Comparison of ENCODE assay signal across 9 mouse cellular contexts in genomic region chr11:6436442-6436841, GRCm38 (mm10). TPM values are rescaled to one million over a fixed set of nuclear protein-coding genes. Genes with fewer than 3 reads are reported as not detected.
A peak's percentile ranks its signal among the peaks of the same experiment; 100 is the strongest.
DNase-seq lines count a peak whose midpoint lies in the region; ATAC-seq and TF ChIP-seq lines count a peak whose summit lies in the region.
"Had no signal": no experiment of that assay in that cellular context is flagged by ENCODE, and none has a peak within 500 bp of the region (broad histone marks: within the 10 kb centered on the region; RNA-seq: fewer than 3 reads in every experiment).

No protein-coding gene starts in this region.

- TF ChIP-seq CTCF in forebrain, postnatal 0 days (IDR thresholded peaks at IDR 0.05; ENCODE audit: low read depth), result peak; percentile 61
- peak; percentile 93 for TF ChIP-seq CTCF in liver, embryonic 14.5 days (IDR thresholded peaks at IDR 0.05; ENCODE audit: low read depth)

- peak; percentile 30; the same call in 1 of the 2 replicates for ATAC-seq in hindbrain, embryonic 11.5 days (ENCODE audit: low FRiP score)
- no peak for ATAC-seq in hindbrain, embryonic 12.5 days (ENCODE audit: low FRiP score)
- ATAC-seq in forebrain, postnatal 0 days, result peak; percentile 53
- ATAC-seq in liver, embryonic 14.5 days (ENCODE audit: insufficient read depth), result peak; percentile 68
- ATAC-seq in neural tube, embryonic 14.5 days (ENCODE audit: low read depth), result peak; percentile 31; the same call in 1 of the 2 replicates

- H3K4me2 ChIP-seq in hindbrain, embryonic 11.5 days (replicated peaks; ENCODE audit: low read depth, low read length), result no peak overlapping the region
- H3K4me2 ChIP-seq in hindbrain, embryonic 12.5 days (replicated peaks), result no peak overlapping the region
- no peak overlapping the region for H3K4me2 ChIP-seq in forebrain, postnatal 0 days (ENCODE audit: low read depth)
- no peak overlapping the region for H3K4me2 ChIP-seq in liver, embryonic 14.5 days (ENCODE audit: low read depth)
- H3K4me2 ChIP-seq in neural tube, embryonic 14.5 days (ENCODE audit: low read depth, low read length), result no peak overlapping the region
- H3K4me2 ChIP-seq: embryonic facial prominence, embryonic 15.5 days had no signal

- H3K27me3 ChIP-seq in hindbrain, embryonic 11.5 days (ENCODE audit: control insufficient read depth, insufficient read depth, low read length), result no peaks in the 10 kb centered on the region
- H3K27me3 ChIP-seq in hindbrain, embryonic 12.5 days, result no peaks in the 10 kb centered on the region
- H3K27me3 ChIP-seq in forebrain, postnatal 0 days (ENCODE audit: insufficient read depth, low read length), result no peaks in the 10 kb centered on the region
- no peaks in the 10 kb centered on the region for H3K27me3 ChIP-seq in liver, embryonic 14.5 days (ENCODE audit: control insufficient read depth, insufficient read depth, low read length)
- H3K27me3 ChIP-seq in neural tube, embryonic 14.5 days (ENCODE audit: control insufficient read depth, insufficient read depth, low read length), result no peaks in the 10 kb centered on the region
- H3K27me3 ChIP-seq: embryonic facial prominence, embryonic 15.5 days had no signal

- no peaks in the 10 kb centered on the region for H3K9me3 ChIP-seq in hindbrain, embryonic 11.5 days (ENCODE audit: control insufficient read depth, low read length)
- H3K9me3 ChIP-seq in hindbrain, embryonic 12.5 days (replicated peaks), result no peaks in the 10 kb centered on the region
- no peaks in the 10 kb centered on the region for H3K9me3 ChIP-seq in forebrain, postnatal 0 days (ENCODE audit: low read length)
- H3K9me3 ChIP-seq in liver, embryonic 14.5 days (ENCODE audit: control insufficient read depth, low read length), result no peaks in the 10 kb centered on the region
- no peaks in the 10 kb centered on the region for H3K9me3 ChIP-seq in neural tube, embryonic 14.5 days (ENCODE audit: control insufficient read depth, low read length)
- H3K9me3 ChIP-seq: embryonic facial prominence, embryonic 15.5 days had no signal

- TF ChIP-seq EP300 in liver, embryonic 14.5 days (IDR thresholded peaks at IDR 0.05; ENCODE audit: low read depth), result no peak

- H3K9ac ChIP-seq in hindbrain, embryonic 11.5 days (ENCODE audit: low read depth, low read length), result no peak overlapping the region
- no peak overlapping the region for H3K9ac ChIP-seq in hindbrain, embryonic 12.5 days
- no peak overlapping the region for H3K9ac ChIP-seq in forebrain, postnatal 0 days
- no peak overlapping the region for H3K9ac ChIP-seq in liver, embryonic 14.5 days (replicated peaks)
- no peak overlapping the region for H3K9ac ChIP-seq in neural tube, embryonic 14.5 days (replicated peaks; ENCODE audit: low read depth, low read length)
- H3K9ac ChIP-seq: embryonic facial prominence, embryonic 15.5 days had no signal

- H3K4me3 ChIP-seq in hindbrain, embryonic 11.5 days (ENCODE audit: low read depth, low read length), result no peak overlapping the region
- no peak overlapping the region for H3K4me3 ChIP-seq in hindbrain, embryonic 12.5 days
- H3K4me3 ChIP-seq in forebrain, postnatal 0 days (ENCODE audit: low read depth, low read length), result no peak overlapping the region
- no peak overlapping the region for H3K4me3 ChIP-seq in liver, embryonic 14.5 days (ENCODE audit: insufficient read depth in 1 of 2, low read depth in 2 of 2, low read length in 2 of 2)
- no peak overlapping the region for H3K4me3 ChIP-seq in neural tube, embryonic 14.5 days (ENCODE audit: low read depth, low read length)
- H3K4me3 ChIP-seq: embryonic facial prominence, embryonic 15.5 days had no signal

- no peaks in the 10 kb centered on the region for H3K4me1 ChIP-seq in hindbrain, embryonic 11.5 days (replicated peaks; ENCODE audit: control insufficient read depth, insufficient read depth, low read length)
- H3K4me1 ChIP-seq in hindbrain, embryonic 12.5 days, result no peaks in the 10 kb centered on the region
- no peaks in the 10 kb centered on the region for H3K4me1 ChIP-seq in forebrain, postnatal 0 days (ENCODE audit: insufficient read depth)
- no peaks in the 10 kb centered on the region for H3K4me1 ChIP-seq in liver, embryonic 14.5 days (replicated peaks; ENCODE audit: control insufficient read depth in 2 of 2, insufficient read depth in 2 of 2, low read length in 1 of 2)
- H3K4me1 ChIP-seq in neural tube, embryonic 14.5 days (ENCODE audit: control insufficient read depth, insufficient read depth, low read length), result no peaks in the 10 kb centered on the region
- H3K4me1 ChIP-seq: embryonic facial prominence, embryonic 15.5 days had no signal

- DNase-seq in hindbrain, embryonic 11.5 days (ENCODE audit: low spot score), result peak; percentile 56
- peak; percentile 74 for DNase-seq in CD4-positive, CD25-positive, alpha-beta regulatory T cell, adult 2 months (ENCODE audit: low read depth, low spot score)
- peak; percentile 63 for DNase-seq in adrenal gland, postnatal 25 days
- no peak for DNase-seq in forebrain, postnatal 0 days
- DNase-seq in liver, embryonic 14.5 days (ENCODE audit: low read depth in 3 of 3, low spot score in 3 of 3), result peak in 1 of 3 experiments; percentile 32
- DNase-seq in urinary bladder, adult 2 months (ENCODE audit: low spot score), result no peak

- H3K36me3 ChIP-seq in hindbrain, embryonic 11.5 days (ENCODE audit: control insufficient read depth, insufficient read depth, low read length), result peaks cover 3% of the 10 kb centered on the region; the same call in 1 of the 2 replicates
- peaks cover 60% of the 10 kb centered on the region for H3K36me3 ChIP-seq in hindbrain, embryonic 12.5 days
- peaks cover 37% of the 10 kb centered on the region for H3K36me3 ChIP-seq in forebrain, postnatal 0 days (ENCODE audit: insufficient read depth)
- H3K36me3 ChIP-seq in liver, embryonic 14.5 days (replicated peaks; ENCODE audit: control insufficient read depth, insufficient read depth, low read depth), result peaks cover 79% of the 10 kb centered on the region
- peaks cover 16% of the 10 kb centered on the region for H3K36me3 ChIP-seq in neural tube, embryonic 14.5 days (ENCODE audit: control insufficient read depth, insufficient read depth, low read length)

- H3K27ac ChIP-seq in hindbrain, embryonic 11.5 days (ENCODE audit: low read depth, low read length), result no peak overlapping the region
- no peak overlapping the region for H3K27ac ChIP-seq in hindbrain, embryonic 12.5 days
- H3K27ac ChIP-seq in forebrain, postnatal 0 days (ENCODE audit: low read depth, low read length), result no peak overlapping the region
- no peak overlapping the region for H3K27ac ChIP-seq in liver, embryonic 14.5 days
- H3K27ac ChIP-seq in neural tube, embryonic 14.5 days (ENCODE audit: low read depth, low read length), result no peak overlapping the region
- H3K27ac ChIP-seq: embryonic facial prominence, embryonic 15.5 days had no signal

- 67% methylated on average over 8 of the region's 8 CpGs for WGBS in hindbrain, embryonic 11.5 days
- 67% methylated on average over 8 of the region's 8 CpGs for WGBS in hindbrain, embryonic 12.5 days
- WGBS in forebrain, postnatal 0 days, result 66% methylated on average over 8 of the region's 8 CpGs
- WGBS in liver, embryonic 14.5 days (ENCODE audit: insufficient replicate concordance), result 67% methylated on average over 8 of the region's 8 CpGs
- 62% methylated on average over 8 of the region's 8 CpGs for WGBS in neural tube, embryonic 14.5 days

RNA-seq across cellular contexts. Expression of gene H2afv, which starts 7.8 kb away (rescaled TPM):
- 784 and 787 TPM in 2 replicates for polyA plus RNA-seq in hindbrain, embryonic 11.5 days (2014; fragmentation: Nextera tagmentation; extraction: Ambion mirVana)
- 520 and 591 TPM in 2 replicates for polyA plus RNA-seq in hindbrain, embryonic 12.5 days (2016; fragmentation: Nextera tagmentation; extraction: Ambion mirVana)
- total RNA-seq in adrenal gland, postnatal 25 days (2021), result 75.0 and 84.5 TPM in 2 replicates
- total RNA-seq in forebrain, postnatal 0 days (2014; rRNA removed), result 55.3 and 68.0 TPM in 2 replicates
- polyA plus RNA-seq in forebrain, postnatal 0 days (2015; fragmentation: Nextera tagmentation; extraction: Ambion mirVana), result 185 and 235 TPM in 2 replicates
- 35.2 and 44.2 TPM in 2 replicates for polyA plus RNA-seq in liver, embryonic 14.5 days (2012; rRNA removed)
- 117 and 119 TPM in 2 replicates for polyA plus RNA-seq in liver, embryonic 14.5 days (2014; fragmentation: Nextera tagmentation; extraction: Ambion mirVana)
- polyA plus RNA-seq in neural tube, embryonic 14.5 days (2014; fragmentation: Nextera tagmentation; extraction: Ambion mirVana), result 188 and 234 TPM in 2 replicates
- 97.0 and 110 TPM in 2 replicates for polyA plus RNA-seq in urinary bladder, adult 2 months (2012; rRNA removed)

RNA-seq across cellular contexts. Expression of gene Ppia, which starts 21.2 kb away (rescaled TPM):
- polyA plus RNA-seq in hindbrain, embryonic 11.5 days (2014; fragmentation: Nextera tagmentation; extraction: Ambion mirVana), result 5,018 and 5,123 TPM in 2 replicates
- polyA plus RNA-seq in hindbrain, embryonic 12.5 days (2016; fragmentation: Nextera tagmentation; extraction: Ambion mirVana), result 4,150 and 4,164 TPM in 2 replicates
- 1,910 and 1,993 TPM in 2 replicates for total RNA-seq in adrenal gland, postnatal 25 days (2021)
- 3,025 and 4,002 TPM in 2 replicates for total RNA-seq in forebrain, postnatal 0 days (2014; rRNA removed)
- 5,423 and 7,006 TPM in 2 replicates for polyA plus RNA-seq in forebrain, postnatal 0 days (2015; fragmentation: Nextera tagmentation; extraction: Ambion mirVana)
- polyA plus RNA-seq in liver, embryonic 14.5 days (2012; rRNA removed), result 1,485 and 1,780 TPM in 2 replicates
- 3,165 and 3,291 TPM in 2 replicates for polyA plus RNA-seq in liver, embryonic 14.5 days (2014; fragmentation: Nextera tagmentation; extraction: Ambion mirVana)
- polyA plus RNA-seq in neural tube, embryonic 14.5 days (2014; fragmentation: Nextera tagmentation; extraction: Ambion mirVana), result 4,020 and 4,257 TPM in 2 replicates
- polyA plus RNA-seq in urinary bladder, adult 2 months (2012; rRNA removed), result 1,961 and 2,442 TPM in 2 replicates

RNA-seq across cellular contexts. Expression of gene Purb, which starts 39.3 kb away (rescaled TPM):
- 12.7 and 17.9 TPM in 2 replicates for polyA plus RNA-seq in hindbrain, embryonic 11.5 days (2014; fragmentation: Nextera tagmentation; extraction: Ambion mirVana)
- 17.2 and 18.3 TPM in 2 replicates for polyA plus RNA-seq in hindbrain, embryonic 12.5 days (2016; fragmentation: Nextera tagmentation; extraction: Ambion mirVana)
- 72.5 and 73.5 TPM in 2 replicates for total RNA-seq in adrenal gland, postnatal 25 days (2021)
- total RNA-seq in forebrain, postnatal 0 days (2014; rRNA removed), result 49.9 and 53.5 TPM in 2 replicates
- 10.9 and 18.6 TPM in 2 replicates for polyA plus RNA-seq in forebrain, postnatal 0 days (2015; fragmentation: Nextera tagmentation; extraction: Ambion mirVana)
- 4.1 and 6.2 TPM in 2 replicates for polyA plus RNA-seq in liver, embryonic 14.5 days (2012; rRNA removed)
- 6.2 TPM in 2 replicates for polyA plus RNA-seq in liver, embryonic 14.5 days (2014; fragmentation: Nextera tagmentation; extraction: Ambion mirVana)
- 11.4 and 11.6 TPM in 2 replicates for polyA plus RNA-seq in neural tube, embryonic 14.5 days (2014; fragmentation: Nextera tagmentation; extraction: Ambion mirVana)
- 22.3 and 29.5 TPM in 2 replicates for polyA plus RNA-seq in urinary bladder, adult 2 months (2012; rRNA removed)

RNA-seq across cellular contexts. Expression of gene Zmiz2, which starts 47.6 kb away (rescaled TPM):
- 17.7 and 19.3 TPM in 2 replicates for polyA plus RNA-seq in hindbrain, embryonic 11.5 days (2014; fragmentation: Nextera tagmentation; extraction: Ambion mirVana)
- 21.5 and 22.4 TPM in 2 replicates for polyA plus RNA-seq in hindbrain, embryonic 12.5 days (2016; fragmentation: Nextera tagmentation; extraction: Ambion mirVana)
- 61.5 and 63.4 TPM in 2 replicates for total RNA-seq in adrenal gland, postnatal 25 days (2021)
- 109 and 129 TPM in 2 replicates for total RNA-seq in forebrain, postnatal 0 days (2014; rRNA removed)
- 38.1 and 43.8 TPM in 2 replicates for polyA plus RNA-seq in forebrain, postnatal 0 days (2015; fragmentation: Nextera tagmentation; extraction: Ambion mirVana)
- polyA plus RNA-seq in liver, embryonic 14.5 days (2012; rRNA removed), result 7.3 and 9.4 TPM in 2 replicates
- polyA plus RNA-seq in liver, embryonic 14.5 days (2014; fragmentation: Nextera tagmentation; extraction: Ambion mirVana), result 3.9 and 4.1 TPM in 2 replicates
- polyA plus RNA-seq in neural tube, embryonic 14.5 days (2014; fragmentation: Nextera tagmentation; extraction: Ambion mirVana), result 31.4 and 32.8 TPM in 2 replicates
- 12.4 and 33.6 TPM in 2 replicates for polyA plus RNA-seq in urinary bladder, adult 2 months (2012; rRNA removed)

Comparison
In these comparisons a context has a peak if more than half of its experiments do, and no peak if none do; other contexts are left out.
1. DNase-seq: peak in hindbrain, embryonic 11.5 days (single experiment), CD4-positive, CD25-positive, alpha-beta regulatory T cell, adult 2 months (single experiment) and adrenal gland, postnatal 25 days (single experiment); none in forebrain, postnatal 0 days (single experiment) and urinary bladder, adult 2 months (single experiment).